Mouse (Mus musculus) embryonic facial prominence, embryonic 12.5 days (tissue): ENCODE data around the gene H2-Eb2. TPM values are rescaled to one million over a fixed set of nuclear protein-coding genes. Genes with fewer than 3 reads are reported as not detected.
"Not testable (repeated sequence)": the region's sequence is repeated elsewhere in the genome, so short reads cannot be mapped to it uniquely, and the experiment has no call there.

Experiments
- ATAC-seq: fragments of 200-750 bp; cut with Nextera tagmentation; 2 replicates; pipeline ENCODE4 v1.8.0; 2017; ENCODE audit not compliant: insufficient number of reproducible peaks, insufficient read depth, low FRiP score, low TSS enrichment
- H3K27ac ChIP-seq: fragments of 300-500 bp; sonication (generic); 2 replicates; pipeline ENCODE4 v1.5.1; 2016; ENCODE audit warnings: mild to moderate bottlenecking
- H3K27me3 ChIP-seq: fragments of 300-500 bp; sonication (generic); 2 replicates; pipeline ENCODE4 v1.6.1; 2016; ENCODE audit warnings: mild to moderate bottlenecking, moderate library complexity
- H3K36me3 ChIP-seq: fragments of 300-500 bp; sonication (generic); 2 replicates; pipeline ENCODE4 v1.6.1; 2016; ENCODE audit warnings: mild to moderate bottlenecking
- H3K4me1 ChIP-seq: fragments of 300-500 bp; sonication (generic); 2 replicates; pipeline ENCODE4 v1.6.1; 2016
- H3K4me2 ChIP-seq: fragments of 300-500 bp; sonication (generic); replicated peaks from 2 replicates; pipeline ENCODE4 v1.6.1; 2016; ENCODE audit warnings: mild to moderate bottlenecking, moderate library complexity
- H3K4me3 ChIP-seq: fragments of 300-500 bp; sonication (generic); 2 replicates; pipeline ENCODE4 v1.5.1; 2016; ENCODE audit warnings: mild to moderate bottlenecking
- H3K9ac ChIP-seq: fragments of 300-500 bp; sonication (generic); 2 replicates; pipeline ENCODE4 v1.6.1; 2016; ENCODE audit warnings: mild to moderate bottlenecking, moderate library complexity
- H3K9me3 ChIP-seq: fragments of 300-500 bp; sonication (generic); 2 replicates; pipeline ENCODE4 v1.6.1; 2016; ENCODE audit warnings: mild to moderate bottlenecking, moderate library complexity
- WGBS: fragments of 180-500 bp; shearing (Covaris S2); methylation state at CpG from one replicate; pipeline ENCODE4 v1.1.7; 2016; 5-methylcytosine and 5-hydroxymethylcytosine counted together
- polyA plus RNA-seq: library from polyadenylated mRNA; unstranded; fragments of >200 nt; fragmentation: Nextera tagmentation; extraction: Ambion mirVana; gene quantifications from 2 replicates; pipeline ENCODE4 v1.2.1, GENCODE M21; 2016

The H2-Eb2 gene
- polyA plus RNA-seq, 1 experiment from 2014 or later = not detected

GRCm38 (mm10) chr17:34308161-34308560 is 17.3 kb upstream of the H2-Eb2 start:
- Histone ChIP-seq H3K4me3 (no peak overlapping the region), H3K36me3 (no peaks in the 10 kb centered on the region), H3K9me3 (no peaks in the 10 kb centered on the region), H3K27me3 (0 out of 2 replicates have a peak, but pooled peaks cover 3% of the 10 kb centered on the region), H3K4me1 (0 out of 2 replicates have a peak, but pooled peaks cover 2% of the 10 kb centered on the region), H3K9ac (no peak overlapping the region), H3K4me2 (no peak overlapping the region), H3K27ac (no peak overlapping the region)
- 72% methylated on average over 4 of the region's 4 CpGs for WGBS
- no peak for ATAC-seq

GRCm38 (mm10) chr17:34309225-34309624 is 16.2 kb upstream of the H2-Eb2 start:
- Histone ChIP-seq H3K27ac (0 out of 2 replicates have a peak overlapping the region, but pooled peaks have one; percentile 6), H3K27me3 (0 out of 2 replicates have a peak, but pooled peaks cover 3% of the 10 kb centered on the region), H3K4me1 (0 out of 2 replicates have a peak, but pooled peaks cover 2% of the 10 kb centered on the region), H3K4me2 (peak overlapping the region; percentile 67), H3K9me3 (no peaks in the 10 kb centered on the region), H3K36me3 (no peaks in the 10 kb centered on the region), H3K9ac (peak overlapping the region; percentile 59), H3K4me3 (peak overlapping the region; percentile 55)
- WGBS = 27% methylated on average over 10 of the region's 10 CpGs
- ATAC-seq = no peak

- WGBS = 24% methylated on average over 38 of the region's 38 CpGs
- Histone ChIP-seq H3K9me3 (no peaks in the 10 kb centered on the region), H3K9ac (peak overlapping the region; percentile 59), H3K27ac (0 out of 2 replicates have a peak overlapping the region, but pooled peaks have one; percentile 6), H3K4me1 (0 out of 2 replicates have a peak, but pooled peaks cover 2% of the 10 kb centered on the region), H3K4me2 (peak overlapping the region; percentile 67), H3K4me3 (peak overlapping the region; percentile 55), H3K36me3 (no peaks in the 10 kb centered on the region), H3K27me3 (0 out of 2 replicates have a peak, but pooled peaks cover 3% of the 10 kb centered on the region)
- ATAC-seq = peak; percentile 68; the same call in 1 of the 2 replicates
Observed at GRCm38 (mm10) chr17:34309683-34310385, 15.6 kb upstream of the H2-Eb2 start.

GRCm38 (mm10) chr17:34310526-34310925 is 14.9 kb upstream of the H2-Eb2 start:
- not testable (repeated sequence) for H3K9ac ChIP-seq, H3K4me3 ChIP-seq, H3K9me3 ChIP-seq, H3K27ac ChIP-seq, H3K4me2 ChIP-seq, H3K27me3 ChIP-seq, H3K36me3 ChIP-seq, ATAC-seq, H3K4me1 ChIP-seq
- 83% methylated on average over 3 of the region's 3 CpGs for WGBS

- 74% methylated on average over 1 of the region's 1 CpGs for WGBS
- H3K4me2 ChIP-seq = no peak overlapping the region
- ATAC-seq = no peak
Observed at GRCm38 (mm10) chr17:34312185-34312584, 13.3 kb upstream of the H2-Eb2 start.

GRCm38 (mm10) chr17:34313393-34313792 is 12.1 kb upstream of the H2-Eb2 start:
- Histone ChIP-seq H3K27me3 (no peaks in the 10 kb centered on the region), H3K4me3 (no peak overlapping the region), H3K36me3 (no peaks in the 10 kb centered on the region), H3K4me2 (no peak overlapping the region), H3K9ac (no peak overlapping the region), H3K27ac (no peak overlapping the region), H3K9me3 (no peaks in the 10 kb centered on the region), H3K4me1 (0 out of 2 replicates have a peak, but pooled peaks cover 2% of the 10 kb centered on the region)
- 35% methylated on average over 3 of the region's 3 CpGs for WGBS
- ATAC-seq = no peak

More at GRCm38 (mm10) chr17:34312185-34312584, 13.3 kb upstream of the H2-Eb2 start:
- Histone ChIP-seq H3K4me1 (0 out of 2 replicates have a peak, but pooled peaks cover 2% of the 10 kb centered on the region), H3K36me3 (no peaks in the 10 kb centered on the region), H3K9ac (no peak overlapping the region), H3K27ac (no peak overlapping the region), H3K9me3 (no peaks in the 10 kb centered on the region), H3K4me3 (no peak overlapping the region), H3K27me3 (0 out of 2 replicates have a peak, but pooled peaks cover 3% of the 10 kb centered on the region)

- Histone ChIP-seq H3K4me1 (0 out of 2 replicates have a peak, but pooled peaks cover under 1% of the 10 kb centered on the region), H3K9ac (no peak overlapping the region), H3K4me2 (no peak overlapping the region), H3K27ac (no peak overlapping the region), H3K36me3 (no peaks in the 10 kb centered on the region), H3K4me3 (no peak overlapping the region), H3K27me3 (no peaks in the 10 kb centered on the region), H3K9me3 (no peaks in the 10 kb centered on the region)
- ATAC-seq = no peak
- WGBS = 70% methylated on average over 9 of the region's 9 CpGs
Observed at GRCm38 (mm10) chr17:34314286-34314685, 11.2 kb upstream of the H2-Eb2 start.

- Histone ChIP-seq H3K9ac (no peak overlapping the region), H3K27me3 (no peaks in the 10 kb centered on the region), H3K4me2 (no peak overlapping the region), H3K4me3 (no peak overlapping the region), H3K27ac (no peak overlapping the region), H3K4me1 (no peaks in the 10 kb centered on the region), H3K9me3 (no peaks in the 10 kb centered on the region), H3K36me3 (no peaks in the 10 kb centered on the region)
- WGBS = 88% methylated on average over 1 of the region's 1 CpGs
- no peak for ATAC-seq
Observed at GRCm38 (mm10) chr17:34315512-34315911, 10.0 kb upstream of the H2-Eb2 start.

- H3K27me3 ChIP-seq = no peaks in the 10 kb centered on the region
- no peak overlapping the region for H3K4me2 ChIP-seq
- H3K27ac ChIP-seq = no peak overlapping the region
- H3K4me1 ChIP-seq = no peaks in the 10 kb centered on the region
- H3K9ac ChIP-seq = no peak overlapping the region
- H3K4me3 ChIP-seq = no peak overlapping the region
- no peaks in the 10 kb centered on the region for H3K9me3 ChIP-seq
- no peaks in the 10 kb centered on the region for H3K36me3 ChIP-seq
- ATAC-seq = no peak
- WGBS = 80% methylated on average over 2 of the region's 2 CpGs
Observed at GRCm38 (mm10) chr17:34316697-34317096, 8.8 kb upstream of the H2-Eb2 start.

GRCm38 (mm10) chr17:34317275-34317674 is 8.2 kb upstream of the H2-Eb2 start:
- H3K9ac ChIP-seq = no peak overlapping the region
- no peaks in the 10 kb centered on the region for H3K9me3 ChIP-seq
- no peak for ATAC-seq
- H3K4me3 ChIP-seq = no peak overlapping the region
- H3K27ac ChIP-seq = no peak overlapping the region
- H3K4me2 ChIP-seq = no peak overlapping the region
- no peaks in the 10 kb centered on the region for H3K4me1 ChIP-seq
- no peaks in the 10 kb centered on the region for H3K36me3 ChIP-seq
- no peaks in the 10 kb centered on the region for H3K27me3 ChIP-seq
- 44% methylated on average over 2 of the region's 2 CpGs for whole genome bisulfite sequencing

- Histone ChIP-seq H3K4me2 (no peak overlapping the region), H3K27ac (no peak overlapping the region), H3K4me1 (no peaks in the 10 kb centered on the region), H3K4me3 (no peak overlapping the region), H3K36me3 (no peaks in the 10 kb centered on the region), H3K27me3 (no peaks in the 10 kb centered on the region), H3K9me3 (no peaks in the 10 kb centered on the region), H3K9ac (no peak overlapping the region)
- ATAC-seq = no peak
- WGBS = 80% methylated on average over 3 of the region's 3 CpGs
Observed at GRCm38 (mm10) chr17:34326373-34326772, 908 bp downstream of the H2-Eb2 start.

- Histone ChIP-seq H3K9me3 (no peaks in the 10 kb centered on the region), H3K4me3 (no peak overlapping the region), H3K4me2 (no peak overlapping the region), H3K27me3 (no peaks in the 10 kb centered on the region), H3K27ac (no peak overlapping the region), H3K9ac (no peak overlapping the region), H3K4me1 (no peaks in the 10 kb centered on the region), H3K36me3 (no peaks in the 10 kb centered on the region)
- 77% methylated on average over 2 of the region's 2 CpGs for WGBS
- ATAC-seq = no peak
Observed at GRCm38 (mm10) chr17:34329807-34330206, 4.3 kb downstream of the H2-Eb2 start.
